Mouse (Mus musculus): ENCODE data around the gene Gm156.
"Not testable (repeated sequence)": the region's sequence is repeated elsewhere in the genome, so short reads cannot be mapped to it uniquely, and the experiment has no call there.

The Gm156 gene

GRCm38 (mm10) chr6:129784170-129784569, at the start of gene Gm156:
TSS of gene Gm156 (minus strand) at chr6:129784270.
- DNase-seq (ENCODE audit: low read depth, low spot score) = not testable (repeated sequence)

DNA sequence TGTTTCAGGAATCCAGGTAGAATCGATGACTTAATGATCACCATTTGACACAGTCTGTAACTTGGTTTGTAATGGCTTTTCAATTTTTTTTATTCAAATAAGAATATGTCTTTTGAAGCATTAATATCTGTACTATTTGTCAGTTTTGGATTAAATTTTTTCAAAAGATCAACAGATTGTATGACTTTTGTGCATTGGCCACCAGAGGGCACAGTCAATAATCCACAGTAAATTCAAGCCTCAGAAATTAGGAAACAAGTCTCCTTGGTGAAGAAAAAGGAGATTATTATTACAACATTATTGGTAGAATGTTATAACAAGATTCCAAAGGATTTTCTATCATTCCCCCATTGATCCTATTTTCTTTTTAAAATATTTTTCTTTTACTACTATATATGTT, 41.5 kb upstream of the Gm156 start:
- DNase-seq (ENCODE audit: low read depth, low spot score) = no peak

- DNase-seq (ENCODE audit: low read depth, low spot score) = no peak
These were observed 39.9 kb upstream of the Gm156 start for GRCm38 (mm10) chr6:129824004-129824403.

- no peak for DNase-seq (ENCODE audit: low read depth, low spot score)
These were observed 33.7 kb upstream of the Gm156 start for GRCm38 (mm10) chr6:129817731-129818130.

DNA sequence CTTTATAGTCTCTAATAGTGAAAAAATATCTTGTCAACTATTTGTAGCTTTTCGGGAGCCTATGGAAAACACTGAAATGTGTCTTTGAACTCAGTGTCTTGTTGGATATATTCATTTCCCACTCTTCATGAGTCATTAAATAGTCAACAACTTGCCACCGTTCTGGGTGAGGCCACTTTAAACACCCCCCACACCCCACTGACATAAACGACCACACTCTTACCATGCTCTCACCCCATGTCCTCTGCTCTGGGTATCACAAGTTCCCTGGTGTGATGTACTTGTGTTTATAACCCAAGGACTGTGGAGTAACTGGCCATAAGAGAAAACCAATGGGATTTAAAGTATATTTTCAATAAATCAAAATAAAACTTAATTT, 36.4 kb downstream of the Gm156 start:
- DNase-seq (ENCODE audit: low read depth, low spot score) = no peak

DNA sequence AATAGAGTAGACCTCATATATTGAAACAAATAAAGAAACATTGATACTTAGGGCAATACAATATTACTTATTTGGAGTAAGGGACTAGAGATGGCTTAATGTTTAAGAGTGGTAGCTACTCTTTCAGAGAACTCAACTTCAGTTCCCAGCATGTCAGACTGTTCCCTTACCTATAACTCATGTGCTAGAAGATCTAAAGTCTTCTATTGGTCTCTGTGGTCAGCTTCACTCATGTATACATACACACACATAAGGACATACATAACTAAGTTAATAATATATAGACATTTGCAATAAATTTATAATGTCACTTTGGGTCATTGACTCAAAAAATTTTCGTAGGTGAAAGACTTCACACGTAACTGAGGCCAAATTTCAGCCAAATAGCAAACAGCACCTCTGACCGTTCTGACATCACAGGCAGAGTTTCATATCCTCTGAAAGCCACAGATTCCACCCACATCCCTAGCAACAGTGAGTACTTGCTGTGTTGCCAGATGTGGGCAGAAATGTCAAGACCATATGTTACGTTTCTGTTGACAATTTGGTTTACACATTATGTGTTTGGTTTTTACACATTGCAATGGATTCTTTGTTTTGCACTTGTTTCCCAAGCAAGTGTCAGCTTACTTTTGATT, 36.9 kb downstream of the Gm156 start:
- DNase-seq (ENCODE audit: low read depth, low spot score) = peak; percentile 21

GRCm38 (mm10) chr6:129746151-129746550, 37.9 kb downstream of the Gm156 start:
- DNase-seq (ENCODE audit: low read depth, low spot score) = no peak

- no peak for DNase-seq (ENCODE audit: low read depth, low spot score)
These were observed 43.9 kb downstream of the Gm156 start, which contains the start of gene Klri2 for GRCm38 (mm10) chr6:129740069-129740721. TSS of gene Klri2 (minus strand) at chr6:129740484.

- DNase-seq (ENCODE audit: low read depth, low spot score) = no peak
These were observed 47.7 kb downstream of the Gm156 start for GRCm38 (mm10) chr6:129736414-129736813.

DNA sequence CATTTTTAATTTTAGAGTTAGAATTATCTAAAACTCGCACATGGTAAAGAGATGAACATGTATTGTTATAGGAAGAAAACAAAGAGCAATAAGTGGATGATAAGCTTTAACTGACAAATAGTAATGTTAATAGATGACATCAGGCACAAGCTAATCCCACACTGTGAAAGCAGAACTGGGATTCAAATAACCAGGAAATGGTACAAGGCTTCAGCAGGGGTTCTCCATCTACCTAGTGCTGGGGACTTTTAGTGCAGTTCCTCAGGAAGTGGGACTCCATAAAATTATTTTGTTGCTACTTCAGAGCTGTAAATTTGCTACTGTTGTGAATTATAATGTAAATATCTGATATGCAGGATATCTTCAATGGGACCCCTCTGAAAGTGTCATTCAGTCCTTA, 56.8 kb downstream of the Gm156 start:
- DNase-seq (ENCODE audit: low read depth, low spot score) = no peak

GRCm38 (mm10) chr6:129721390-129721789, 62.7 kb downstream of the Gm156 start:
- DNase-seq (ENCODE audit: low read depth, low spot score) = no peak

DNA sequence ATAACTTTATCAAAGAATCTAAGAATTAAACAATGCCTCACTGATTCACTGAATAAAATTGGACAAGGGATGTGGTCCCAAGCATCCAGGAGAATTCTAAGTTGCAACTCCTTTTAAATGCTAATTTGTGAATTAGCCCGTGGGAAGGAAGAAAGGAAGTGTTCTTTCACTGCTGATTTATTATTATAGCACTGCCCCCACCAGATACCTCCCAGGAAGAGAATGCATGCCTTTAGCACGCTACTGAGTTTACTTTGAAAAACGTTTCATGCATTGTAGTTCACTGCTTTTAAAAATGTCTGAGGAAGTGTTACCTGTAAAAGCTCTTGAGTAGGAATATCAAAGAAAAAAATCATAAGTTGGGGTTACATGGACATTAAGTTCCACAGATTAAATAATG, 63.6 kb downstream of the Gm156 start:
- no peak for DNase-seq (ENCODE audit: low read depth, low spot score)

DNA sequence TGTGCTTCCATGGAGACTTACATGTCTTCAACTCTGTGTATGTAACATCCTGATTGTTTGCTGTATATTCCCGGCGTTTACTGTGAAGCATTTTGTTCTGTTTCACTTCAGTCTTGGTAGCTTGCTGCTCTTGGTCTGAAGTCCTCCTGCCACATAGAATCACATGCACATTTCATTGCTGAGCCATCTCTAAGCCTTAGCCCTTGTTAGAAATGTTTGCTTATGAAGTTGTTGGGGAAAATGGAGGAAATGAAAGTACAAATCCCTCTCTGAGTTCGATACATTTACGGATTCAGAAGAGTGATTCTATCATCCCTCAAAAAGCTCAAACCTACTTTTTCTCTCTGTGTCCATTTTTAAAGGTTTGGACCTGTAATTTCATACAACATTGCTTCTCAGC, 67.0 kb downstream of the Gm156 start, which contains the start of gene Klri1:
Klri1 (minus strand) TSS at position 101 of the 400 bp plus-strand sequence.
- no peak for DNase-seq (ENCODE audit: low read depth, low spot score)

Measured in skeletal muscle tissue, adult 2 months (tissue).